Mouse (Mus musculus) hindbrain, embryonic 14.5 days (tissue): ENCODE results near the gene Idi1. TPM values are rescaled to one million over a fixed set of nuclear protein-coding genes. Genes with fewer than 3 reads are reported as not detected.
"Not testable (repeated sequence)": the region's sequence is repeated elsewhere in the genome, so short reads cannot be mapped to it uniquely, and the experiment has no call there.

ENCODE experiments used
- ATAC-seq: fragments of 200-750 bp; cut with Nextera tagmentation; 2 replicates; pipeline ENCODE4 v1.8.0; 2017; ENCODE audit warnings: moderate number of reproducible peaks, mild to moderate bottlenecking, moderate TSS enrichment, moderate library complexity; ENCODE audit not compliant: low FRiP score
- DNase-seq: peaks from one replicate; pipeline ENCODE4 v3.0.0-alpha.2; 2015; ENCODE audit warnings: low spot score
- H3K27ac ChIP-seq: fragments of 300-500 bp; sonication (generic); 2 replicates; pipeline ENCODE4 v1.5.1; 2014; ENCODE audit warnings: mild to moderate bottlenecking, moderate library complexity
- H3K27me3 ChIP-seq: fragments of 300-500 bp; sonication (generic); 2 replicates; pipeline ENCODE4 v1.6.1; 2014; ENCODE audit warnings: mild to moderate bottlenecking, low read length, mixed read lengths; ENCODE audit not compliant: control insufficient read depth, insufficient read depth
- H3K36me3 ChIP-seq: fragments of 300-500 bp; sonication (generic); replicated peaks from 2 replicates; pipeline ENCODE4 v1.6.1; 2014; ENCODE audit not compliant: control insufficient read depth, insufficient read depth
- H3K4me1 ChIP-seq: fragments of 300-500 bp; sonication (generic); replicated peaks from 2 replicates; pipeline ENCODE4 v1.6.1; 2014; ENCODE audit warnings: antibody characterized with exemption, low read length, mixed read lengths; ENCODE audit not compliant: control insufficient read depth, insufficient read depth
- H3K4me2 ChIP-seq: fragments of 300-500 bp; sonication (generic); replicated peaks from 2 replicates; pipeline ENCODE4 v1.6.1; 2014; ENCODE audit warnings: mild to moderate bottlenecking, moderate library complexity
- H3K4me3 ChIP-seq: fragments of 300-500 bp; sonication (generic); replicated peaks from 2 replicates; pipeline ENCODE4 v1.5.1; 2014; ENCODE audit warnings: mild to moderate bottlenecking, low read length
- H3K9ac ChIP-seq: fragments of 300-500 bp; sonication (generic); 2 replicates; pipeline ENCODE4 v1.6.1; 2014
- H3K9me3 ChIP-seq: fragments of 300-500 bp; sonication (generic); 2 replicates; pipeline ENCODE4 v1.6.1; 2016; ENCODE audit warnings: low read length; ENCODE audit not compliant: control insufficient read depth
- WGBS: fragments of 180-500 bp; shearing (Covaris S2); extraction: QIAGEN DNeasy Blood & Tissue Kit; methylation state at CpG from one replicate; pipeline ENCODE4 v1.1.7; 2014; 5-methylcytosine and 5-hydroxymethylcytosine counted together
- polyA plus RNA-seq: library from polyadenylated mRNA; unstranded; fragments of >200 nt; fragmentation: Nextera tagmentation; extraction: Ambion mirVana; gene quantifications from 2 replicates; pipeline ENCODE4 v1.2.1, GENCODE M21; 2014

Idi1 gene
- polyA plus RNA-seq, 1 experiment from 2014 or later = 95.4 TPM

GRCm38 (mm10) chr13:8873776-8874175, 11.5 kb upstream of the Idi1 start:
- Histone ChIP-seq H3K27me3 (no peaks in the 10 kb centered on the region), H3K36me3 (no peaks in the 10 kb centered on the region), H3K4me2 (no peak overlapping the region), H3K27ac (no peak overlapping the region), H3K9ac (no peak overlapping the region), H3K4me1 (peaks cover 14% of the 10 kb centered on the region), H3K9me3 (no peaks in the 10 kb centered on the region), H3K4me3 (no peak overlapping the region)
- ATAC-seq = no peak
- 98% methylated on average over 1 of the region's 1 CpGs for WGBS
- no peak for DNase-seq

GRCm38 (mm10) chr13:8881611-8882010, 3.7 kb upstream of the Idi1 start:
- no peak for DNase-seq
- H3K36me3 ChIP-seq = no peaks in the 10 kb centered on the region
- no peak overlapping the region for H3K4me2 ChIP-seq
- no peak overlapping the region for H3K27ac ChIP-seq
- H3K4me1 ChIP-seq = peaks cover 5% of the 10 kb centered on the region
- no peaks in the 10 kb centered on the region for H3K27me3 ChIP-seq
- H3K9ac ChIP-seq = no peak overlapping the region
- H3K4me3 ChIP-seq = no peak overlapping the region
- no peaks in the 10 kb centered on the region for H3K9me3 ChIP-seq
- ATAC-seq = no peak
- 71% methylated on average over 3 of the region's 3 CpGs for WGBS

- not testable (repeated sequence) for H3K4me2 ChIP-seq, H3K9ac ChIP-seq, ATAC-seq, H3K27ac ChIP-seq, DNase-seq, H3K4me3 ChIP-seq, H3K27me3 ChIP-seq, H3K9me3 ChIP-seq
- Histone ChIP-seq H3K4me1 (peaks cover 23% of the 10 kb centered on the region), H3K36me3 (peaks cover 12% of the 10 kb centered on the region)
- WGBS = 88% methylated on average over 5 of the region's 5 CpGs
Measured at GRCm38 (mm10) chr13:8883870-8884269, 1.4 kb upstream of the Idi1 start.

GRCm38 (mm10) chr13:8886185-8886560, 872 bp downstream of the Idi1 start:
- Histone ChIP-seq H3K4me1 (peaks cover 23% of the 10 kb centered on the region), H3K36me3 (peaks cover 25% of the 10 kb centered on the region), H3K4me2 (peak overlapping the region; percentile 67), H3K9ac (peak overlapping the region; percentile 62), H3K4me3 (peak overlapping the region; percentile 58), H3K9me3 (no peaks in the 10 kb centered on the region), H3K27ac (peak overlapping the region; percentile 97), H3K27me3 (no peaks in the 10 kb centered on the region)
- no peak for ATAC-seq
- no peak for DNase-seq
- 3% methylated on average over 9 of the region's 9 CpGs for WGBS

GRCm38 (mm10) chr13:8888603-8889002, 3.3 kb downstream of the Idi1 start:
- Histone ChIP-seq H3K9me3 (no peaks in the 10 kb centered on the region), H3K9ac (no peak overlapping the region), H3K4me2 (no peak overlapping the region), H3K27ac (no peak overlapping the region), H3K36me3 (peaks cover 36% of the 10 kb centered on the region), H3K4me1 (peaks cover 23% of the 10 kb centered on the region), H3K4me3 (no peak overlapping the region), H3K27me3 (no peaks in the 10 kb centered on the region)
- no peak for DNase-seq
- ATAC-seq = no peak
- 97% methylated on average over 1 of the region's 1 CpGs for WGBS

GRCm38 (mm10) chr13:8905986-8906385, 20.7 kb downstream of the Idi1 start:
- not testable (repeated sequence) for H3K4me2 ChIP-seq, H3K36me3 ChIP-seq, H3K9me3 ChIP-seq, H3K9ac ChIP-seq, H3K4me1 ChIP-seq, ATAC-seq, H3K27ac ChIP-seq, DNase-seq, H3K4me3 ChIP-seq, H3K27me3 ChIP-seq
- WGBS = 91% methylated on average over 2 of the region's 2 CpGs

- H3K27ac ChIP-seq, H3K4me1 ChIP-seq, H3K9me3 ChIP-seq, H3K9ac ChIP-seq, H3K36me3 ChIP-seq, DNase-seq, H3K4me3 ChIP-seq, H3K27me3 ChIP-seq, H3K4me2 ChIP-seq, ATAC-seq: not testable (repeated sequence)
- WGBS = 90% methylated on average over 8 of the region's 8 CpGs
Measured at GRCm38 (mm10) chr13:8913890-8914289, 28.6 kb downstream of the Idi1 start.

- H3K9me3 ChIP-seq = no peaks in the 10 kb centered on the region
- H3K4me2 ChIP-seq = no peak overlapping the region
- ATAC-seq = no peak
- H3K27me3 ChIP-seq = no peaks in the 10 kb centered on the region
- H3K27ac ChIP-seq = no peak overlapping the region
- no peaks in the 10 kb centered on the region for H3K4me1 ChIP-seq
- no peaks in the 10 kb centered on the region for H3K36me3 ChIP-seq
- DNase-seq = no peak
- 70% methylated on average over 2 of the region's 2 CpGs for WGBS
- no peak overlapping the region for H3K4me3 ChIP-seq
- H3K9ac ChIP-seq = no peak overlapping the region
Measured at GRCm38 (mm10) chr13:8933499-8933898, 48.2 kb downstream of the Idi1 start.

GRCm38 (mm10) chr13:8937611-8938140, 52.4 kb downstream of the Idi1 start:
- DNase-seq, H3K4me2 ChIP-seq, H3K4me1 ChIP-seq, H3K9ac ChIP-seq, H3K36me3 ChIP-seq, ATAC-seq, H3K4me3 ChIP-seq, H3K9me3 ChIP-seq, H3K27me3 ChIP-seq, H3K27ac ChIP-seq: not testable (repeated sequence)
- WGBS = 88% methylated on average over 6 of the region's 6 CpGs

- not testable (repeated sequence) for ATAC-seq, H3K4me1 ChIP-seq, H3K9me3 ChIP-seq, H3K4me3 ChIP-seq, H3K27me3 ChIP-seq, DNase-seq, H3K9ac ChIP-seq, H3K36me3 ChIP-seq, H3K4me2 ChIP-seq, H3K27ac ChIP-seq
- 88% methylated on average over 4 of the region's 4 CpGs for WGBS
Measured at GRCm38 (mm10) chr13:8941110-8941509, 55.8 kb downstream of the Idi1 start.
